Mouse (Mus musculus) cerebellum, adult 9-11 months (tissue): ENCODE results near the gene Il4ra.

Experiments used
- DNase-seq: peaks from one replicate; pipeline ENCODE4 v3.0.0; 2022

Il4ra gene

DNA sequence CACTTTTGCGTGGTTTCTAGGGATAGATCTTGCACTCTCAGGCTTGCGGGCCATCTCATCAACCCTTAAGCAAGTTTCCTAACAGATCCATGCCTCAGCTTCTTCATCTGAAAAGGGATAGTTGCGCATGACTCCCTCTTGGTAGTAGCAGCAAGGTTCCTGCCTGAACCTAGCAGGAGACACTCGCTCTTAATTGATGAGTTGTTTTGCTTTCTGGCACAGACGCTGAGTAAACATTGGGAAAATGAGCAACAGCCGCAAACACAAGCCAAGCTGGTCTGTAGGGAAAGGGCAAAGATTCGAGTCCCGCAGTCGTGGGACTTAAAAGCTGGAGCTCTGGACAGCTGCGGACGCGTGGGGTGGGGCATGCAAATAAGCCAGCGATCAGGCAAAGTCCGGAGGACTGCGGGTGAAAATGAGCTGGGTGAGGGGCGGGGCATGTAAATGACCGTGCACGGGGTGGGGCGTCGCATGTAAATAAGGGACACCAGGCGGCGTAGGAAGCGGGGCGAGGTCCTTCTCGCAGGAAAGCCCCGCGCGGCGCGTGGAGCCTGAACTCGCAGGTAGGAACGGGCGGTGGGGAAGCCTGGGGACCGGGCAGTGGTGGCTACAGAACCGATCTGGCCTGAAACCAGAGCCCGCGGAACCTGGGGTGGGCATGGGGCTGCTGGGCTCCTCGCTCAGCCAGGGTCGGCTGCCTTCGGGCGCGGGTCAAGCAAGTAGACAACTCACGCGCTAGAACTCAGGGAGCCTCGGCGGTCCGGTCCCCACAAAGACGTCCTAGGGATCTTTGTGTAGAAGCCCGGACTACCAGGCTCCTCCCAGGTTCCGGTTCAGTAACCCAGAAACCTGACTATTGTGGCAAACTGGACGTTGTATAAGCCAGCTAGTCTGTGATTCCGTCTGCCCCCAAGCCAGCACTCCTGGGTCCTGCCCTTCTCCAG, at the start of gene Il4ra:
Gene Il4ra (plus strand): TSS at position 355 of the 944 bp plus-strand sequence.
- DNase-seq = peak; percentile 50

DNA sequence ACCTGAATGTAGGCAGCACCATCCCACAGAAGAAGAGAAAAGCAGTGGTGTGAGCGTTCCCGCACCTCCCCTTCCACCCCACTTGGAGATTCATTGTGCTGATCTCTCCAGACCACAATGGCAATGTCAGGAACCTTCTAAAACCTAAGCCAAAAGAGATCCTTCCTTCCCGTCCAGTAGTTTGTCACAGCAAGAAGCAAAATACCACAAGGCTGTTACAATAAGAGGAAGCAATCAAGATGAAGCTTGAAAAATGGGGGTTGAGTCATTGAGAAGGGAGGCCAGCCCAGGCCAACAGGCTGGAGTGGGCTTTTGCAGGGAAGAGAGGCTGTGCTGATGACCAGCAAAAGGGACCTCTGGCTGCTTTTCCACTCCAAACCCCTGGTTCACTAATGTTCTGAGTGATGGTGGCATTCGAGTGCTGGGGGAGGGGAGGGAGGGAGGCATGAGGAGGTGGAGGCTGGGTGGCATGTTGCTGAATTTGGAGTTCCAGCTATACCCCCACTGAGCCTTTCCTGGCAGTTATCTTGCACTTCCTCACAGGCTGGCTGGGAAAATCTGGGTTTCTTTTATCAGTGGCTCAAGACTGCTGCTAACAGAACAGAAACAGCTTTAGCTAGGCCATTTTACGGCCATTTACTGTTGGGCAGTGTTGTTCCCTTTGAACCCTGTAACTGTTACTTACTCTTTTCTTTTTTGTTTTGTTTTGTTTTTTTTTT, 48.4 kb upstream of the Il4ra start:
- DNase-seq = no peak

DNA sequence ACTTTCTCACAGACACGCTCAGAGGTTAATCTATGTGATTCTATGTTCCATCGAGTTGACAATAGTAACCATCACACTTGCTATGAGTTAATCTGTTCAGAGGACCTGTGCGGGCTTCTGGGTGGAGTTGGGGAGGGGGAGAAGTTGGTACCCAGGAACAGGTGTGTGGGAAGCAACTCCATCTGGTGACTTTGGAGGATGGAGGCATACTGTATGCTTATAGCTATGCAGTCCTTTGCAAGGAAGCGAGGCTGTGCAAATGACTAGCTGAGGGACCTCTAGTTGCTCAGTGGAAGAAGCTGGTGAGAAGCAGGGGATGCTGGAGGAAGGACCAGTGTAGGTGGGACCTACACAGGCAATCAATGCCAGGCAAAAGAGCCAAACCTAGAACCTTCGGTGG, 47.3 kb upstream of the Il4ra start:
- DNase-seq = no peak

DNA sequence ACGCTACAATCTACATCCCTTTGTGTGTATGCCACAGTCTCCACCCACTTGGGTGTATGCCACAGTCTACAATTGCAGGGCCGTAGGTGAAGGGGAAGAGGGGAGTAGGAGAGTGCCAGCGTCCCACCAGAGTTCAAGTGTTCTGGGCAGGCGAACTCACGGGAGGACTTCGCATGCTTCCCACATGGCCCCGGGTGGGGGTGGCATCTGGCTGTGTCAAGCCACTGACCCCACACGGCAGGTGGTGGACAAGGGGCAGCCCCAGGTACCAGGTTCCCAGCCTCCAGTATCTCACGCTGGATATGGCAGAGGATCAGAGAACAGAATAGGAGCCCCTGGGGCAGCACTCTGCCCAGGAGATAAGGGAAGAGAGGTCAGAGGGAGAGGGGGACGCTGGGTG, 46.4 kb upstream of the Il4ra start:
- DNase-seq = no peak

DNA sequence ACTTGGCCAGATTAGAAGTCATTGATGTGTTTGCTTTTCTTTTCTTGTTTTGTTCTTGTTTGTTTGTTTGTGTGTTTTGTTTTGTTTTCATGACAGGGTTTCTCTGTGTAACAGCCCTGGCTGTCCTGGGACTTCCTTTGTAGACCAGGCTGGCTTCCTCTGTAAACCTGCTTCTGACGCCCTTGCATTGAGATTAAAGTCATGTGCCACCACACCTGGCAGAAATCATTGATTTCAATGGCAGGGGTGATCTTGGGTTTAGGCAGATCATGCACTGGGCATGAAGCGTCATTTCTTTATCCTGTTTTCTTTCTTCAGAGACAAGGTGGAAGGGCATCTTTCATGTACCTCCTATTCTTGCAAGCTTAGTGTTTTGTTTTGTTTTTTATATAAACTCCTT, 44.6 kb upstream of the Il4ra start:
- no peak for DNase-seq

DNA sequence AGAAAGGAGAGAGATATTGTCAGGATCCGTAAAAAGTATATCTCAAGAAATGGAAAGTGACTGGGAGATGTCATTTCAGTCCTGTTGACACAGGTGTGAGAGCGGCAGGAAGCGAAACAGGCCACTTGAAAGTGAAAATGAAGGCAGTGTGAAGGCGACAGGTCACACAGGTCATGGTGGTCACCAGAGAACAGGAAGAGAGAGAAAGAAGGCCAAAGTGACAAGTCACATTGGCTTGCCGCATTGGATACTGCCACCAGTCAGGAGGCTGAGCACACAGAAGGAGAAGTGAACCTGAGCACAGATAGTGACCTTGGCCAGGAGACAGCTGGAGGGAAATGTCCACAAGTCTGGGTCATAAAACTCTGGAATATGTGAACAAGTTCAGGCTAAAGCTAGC, 40.5 kb upstream of the Il4ra start:
- DNase-seq = no peak

DNA sequence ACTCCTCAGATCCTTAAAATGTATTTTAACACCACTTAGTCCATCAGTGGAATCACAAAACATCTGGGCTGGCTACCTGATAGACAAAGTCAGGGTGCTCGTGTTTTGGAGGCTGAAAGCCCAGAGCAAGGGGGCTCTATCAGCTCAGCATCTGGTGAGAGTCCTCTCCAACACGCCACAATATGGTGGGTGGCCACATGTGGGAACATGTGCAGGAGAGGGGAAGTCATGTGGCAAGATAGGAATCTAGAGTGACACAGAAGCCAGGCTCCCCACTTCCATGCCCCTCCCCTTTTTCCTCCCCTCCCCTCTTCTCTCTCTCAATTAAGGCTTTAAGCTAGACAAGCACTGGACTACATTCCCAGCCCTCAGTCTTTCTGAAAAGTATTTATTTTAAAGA, 40.1 kb upstream of the Il4ra start:
- no peak for DNase-seq

DNA sequence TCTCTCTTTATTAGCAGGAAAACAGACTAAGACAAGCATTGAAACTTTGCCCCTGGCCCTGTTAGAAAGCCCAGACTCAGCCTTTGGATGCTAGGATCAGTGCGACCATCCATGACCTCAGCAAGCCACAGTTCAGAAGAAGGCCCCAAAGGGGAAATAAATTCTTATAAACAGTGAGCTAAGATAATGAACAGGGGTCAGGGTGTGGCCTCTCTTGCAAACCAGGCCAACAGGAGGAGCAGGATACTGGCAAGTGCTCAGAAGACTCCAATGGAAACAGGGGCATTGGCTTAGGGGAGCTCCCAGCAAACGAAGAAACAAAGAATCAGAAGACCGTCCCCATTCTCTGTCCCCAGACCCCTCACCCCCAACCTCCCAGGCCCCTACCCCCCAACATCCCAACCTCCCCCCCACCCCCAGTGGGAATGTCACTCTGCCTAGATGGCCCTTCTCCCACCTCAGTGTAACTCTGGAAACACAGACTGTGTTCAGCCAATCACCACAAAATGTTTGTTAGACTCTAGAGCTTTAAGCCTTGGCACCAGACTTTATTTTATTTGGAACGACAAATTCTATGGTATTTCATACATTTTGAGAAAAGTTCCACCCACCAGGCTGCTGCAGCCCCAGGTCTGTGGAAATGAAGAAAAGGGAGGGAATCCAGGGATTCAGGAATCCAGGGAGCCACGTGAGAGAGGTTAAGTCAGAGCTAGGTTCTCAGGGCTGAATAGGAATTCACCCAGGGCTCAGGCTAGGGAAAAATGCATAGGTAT, 36.7 kb upstream of the Il4ra start:
- DNase-seq = no peak

DNA sequence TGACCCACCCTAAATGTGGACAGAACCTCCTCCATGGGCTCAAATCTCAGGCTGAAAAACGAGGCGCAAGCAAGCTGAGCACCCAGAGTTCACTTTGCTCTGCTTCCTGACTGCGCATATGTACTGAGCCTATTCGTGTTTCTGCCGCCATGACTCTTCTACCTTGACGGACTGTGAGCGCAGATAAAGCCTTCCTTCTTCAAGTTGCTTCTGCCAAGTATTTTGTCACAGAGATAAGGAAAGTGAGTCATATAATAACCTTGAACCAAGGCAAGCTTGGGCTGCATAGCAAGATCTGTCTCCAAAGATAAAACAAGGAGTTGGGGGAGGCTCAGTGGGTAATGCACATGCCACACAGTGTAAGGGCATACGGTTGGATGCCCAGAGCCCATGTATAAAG, 35.2 kb upstream of the Il4ra start:
- DNase-seq = no peak

DNA sequence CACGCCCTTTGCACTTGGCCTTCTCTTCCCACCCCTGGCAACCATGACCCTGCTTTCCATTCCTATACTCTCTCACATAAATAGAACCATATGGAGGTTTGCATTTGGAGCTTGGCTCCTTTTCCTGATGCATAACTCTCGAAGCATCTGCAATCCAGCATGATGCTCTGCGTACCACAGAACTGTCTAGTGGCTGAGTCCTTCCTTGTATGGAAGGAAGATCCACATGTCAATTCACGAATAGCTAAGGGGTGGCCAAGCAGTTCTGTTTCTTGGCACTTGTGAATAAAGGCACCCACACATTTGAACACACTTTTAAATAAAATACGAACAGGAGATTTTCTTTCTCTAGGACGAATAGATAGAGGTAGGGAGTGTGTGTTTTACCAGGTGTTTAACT, 34.5 kb upstream of the Il4ra start:
- no peak for DNase-seq

DNA sequence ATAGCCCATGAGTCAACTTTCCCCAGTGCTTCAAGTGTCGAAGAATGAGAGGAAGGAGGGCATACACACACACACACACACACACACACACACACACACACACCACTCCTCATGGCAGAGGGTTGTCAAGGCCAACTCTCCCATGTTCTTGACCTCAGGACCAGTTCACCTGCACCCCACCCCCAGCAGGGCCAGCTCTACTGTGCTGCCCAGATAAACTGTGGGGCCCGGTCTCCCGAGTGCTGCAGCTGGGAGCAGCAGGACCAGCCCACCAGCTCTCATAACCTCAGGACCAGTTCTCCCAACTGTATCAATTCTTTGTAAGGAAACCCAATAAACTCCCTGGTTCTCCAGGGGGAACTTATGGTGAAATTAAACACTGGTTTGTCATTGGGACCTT, 32.2 kb upstream of the Il4ra start:
- DNase-seq = no peak

DNA sequence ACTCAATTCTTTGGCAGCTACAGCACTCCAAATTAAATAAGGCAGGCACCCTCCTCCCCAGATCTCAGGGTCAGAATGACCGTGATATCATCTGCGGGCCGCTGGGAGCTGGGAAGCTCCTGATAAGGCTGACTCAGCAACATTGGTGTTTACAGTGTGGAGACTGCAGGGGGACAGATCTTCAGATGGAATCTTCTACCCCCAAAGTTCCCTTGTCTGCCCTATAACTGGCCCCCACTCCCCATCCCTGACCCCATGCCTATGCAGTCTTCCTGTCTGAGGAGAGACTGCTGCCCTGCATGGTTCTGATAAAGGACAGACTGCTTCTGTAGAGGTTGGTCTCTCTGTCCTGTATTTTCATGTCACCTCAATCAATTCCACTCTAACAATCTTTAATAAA, 28.9 kb upstream of the Il4ra start:
- no peak for DNase-seq

DNA sequence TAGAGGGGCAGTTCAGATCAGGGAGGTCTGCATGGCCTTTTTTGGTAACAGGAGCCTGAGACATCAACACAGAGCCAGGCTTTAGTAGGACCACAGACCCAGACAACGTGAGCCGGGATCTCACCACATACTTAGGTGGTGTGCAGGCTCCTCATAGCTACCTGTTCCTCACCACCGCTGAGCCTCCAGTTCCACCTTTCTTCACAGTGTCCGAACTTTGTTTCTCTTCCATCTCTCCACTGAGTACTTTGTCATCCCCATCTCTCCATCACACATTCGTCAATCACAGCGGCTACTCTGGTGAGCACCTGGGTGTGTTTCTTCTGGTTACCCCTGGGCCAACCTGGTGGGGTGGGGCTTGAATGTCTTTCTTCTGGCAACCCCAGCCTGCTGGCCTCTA, 24.7 kb upstream of the Il4ra start:
- DNase-seq = no peak

DNA sequence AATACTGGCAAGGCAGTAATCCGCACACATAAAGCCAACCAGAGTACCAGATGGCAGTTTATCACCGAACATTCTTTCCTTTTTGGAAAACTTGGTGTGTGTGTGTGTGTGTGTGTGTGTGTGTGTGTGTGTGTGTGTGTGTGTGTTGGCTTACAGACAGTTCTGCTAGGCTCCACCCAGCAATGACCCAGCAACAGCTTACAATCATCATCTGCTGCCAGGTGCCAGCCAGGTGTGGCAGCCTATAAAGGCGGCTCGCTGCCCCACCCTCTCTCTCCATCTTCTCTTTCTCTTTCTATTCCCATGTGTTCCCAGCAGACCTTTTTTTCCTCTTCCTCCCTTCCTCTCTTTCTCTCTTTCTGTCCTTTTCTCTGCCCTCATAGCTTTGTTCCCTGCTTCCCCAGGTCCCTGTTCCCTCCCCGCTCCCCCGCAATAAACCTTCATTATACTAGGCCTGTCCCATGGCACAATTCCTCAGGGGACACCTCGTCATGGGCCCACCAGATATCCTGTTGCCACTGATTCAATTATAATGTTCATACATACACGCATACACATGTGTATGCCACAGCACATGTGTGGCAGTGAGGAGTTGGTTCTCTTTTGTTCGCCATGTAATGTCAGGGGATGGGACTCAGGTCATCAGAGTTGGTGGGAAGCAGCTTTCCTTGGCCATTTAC, 23.9 kb upstream of the Il4ra start:
- DNase-seq = no peak

DNA sequence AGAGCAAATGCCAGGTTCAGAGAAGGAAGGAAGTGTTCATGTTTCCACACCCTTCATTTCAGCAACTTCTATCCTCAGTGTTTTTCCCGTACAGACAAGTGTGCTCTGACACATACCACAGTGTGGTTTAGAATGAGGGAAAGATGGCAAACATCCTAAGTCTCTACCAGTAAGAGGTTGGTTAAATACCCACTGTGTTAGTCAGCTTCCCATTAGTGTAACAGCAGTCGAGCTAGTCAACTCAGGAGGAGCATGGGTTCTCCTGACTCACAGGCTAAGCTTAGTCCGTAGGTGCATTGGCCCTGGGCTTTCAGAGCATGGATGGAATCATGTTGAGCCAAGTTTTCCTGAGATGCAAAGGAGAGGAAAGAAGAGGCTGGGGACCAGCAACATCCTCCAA, 12.6 kb upstream of the Il4ra start:
- no peak for DNase-seq

DNA sequence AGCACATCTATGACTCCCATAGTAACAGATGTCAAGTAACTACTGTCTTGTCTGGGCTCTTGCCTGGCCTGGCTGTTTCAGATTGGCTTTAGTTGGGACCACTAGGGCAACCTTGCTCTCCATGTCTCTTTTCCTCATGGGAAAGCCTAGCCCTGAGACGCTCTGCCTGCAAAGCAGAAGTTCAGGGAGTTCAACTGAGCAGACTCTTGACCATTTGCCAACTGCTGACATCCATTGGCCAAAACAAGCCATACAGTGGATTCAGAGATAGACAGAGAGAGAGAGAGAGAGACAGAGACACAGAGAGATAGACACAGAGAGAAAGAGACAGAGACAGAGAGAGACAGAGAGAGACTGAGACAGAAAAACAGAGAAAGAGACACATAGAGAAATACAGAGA, 10.9 kb upstream of the Il4ra start:
- DNase-seq = no peak

DNA sequence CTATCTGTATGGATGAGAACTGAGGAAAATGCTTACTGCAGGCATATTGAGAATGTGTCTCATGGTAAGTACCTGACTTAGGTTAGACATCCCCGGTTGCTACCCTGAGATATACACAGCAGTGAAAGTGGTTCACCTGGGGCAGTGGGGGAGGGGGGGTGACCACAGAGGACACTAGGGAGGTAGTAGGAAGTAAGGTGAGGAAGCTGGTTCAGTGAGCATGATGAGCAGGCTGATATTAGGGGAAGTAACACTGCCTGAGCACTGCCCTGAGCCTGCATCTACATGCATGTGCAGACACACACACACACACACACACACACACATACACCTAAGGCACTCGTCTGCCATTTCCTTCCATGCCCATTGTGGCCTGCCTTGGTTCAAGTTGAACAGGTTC, 10.1 kb upstream of the Il4ra start:
- DNase-seq = no peak

DNA sequence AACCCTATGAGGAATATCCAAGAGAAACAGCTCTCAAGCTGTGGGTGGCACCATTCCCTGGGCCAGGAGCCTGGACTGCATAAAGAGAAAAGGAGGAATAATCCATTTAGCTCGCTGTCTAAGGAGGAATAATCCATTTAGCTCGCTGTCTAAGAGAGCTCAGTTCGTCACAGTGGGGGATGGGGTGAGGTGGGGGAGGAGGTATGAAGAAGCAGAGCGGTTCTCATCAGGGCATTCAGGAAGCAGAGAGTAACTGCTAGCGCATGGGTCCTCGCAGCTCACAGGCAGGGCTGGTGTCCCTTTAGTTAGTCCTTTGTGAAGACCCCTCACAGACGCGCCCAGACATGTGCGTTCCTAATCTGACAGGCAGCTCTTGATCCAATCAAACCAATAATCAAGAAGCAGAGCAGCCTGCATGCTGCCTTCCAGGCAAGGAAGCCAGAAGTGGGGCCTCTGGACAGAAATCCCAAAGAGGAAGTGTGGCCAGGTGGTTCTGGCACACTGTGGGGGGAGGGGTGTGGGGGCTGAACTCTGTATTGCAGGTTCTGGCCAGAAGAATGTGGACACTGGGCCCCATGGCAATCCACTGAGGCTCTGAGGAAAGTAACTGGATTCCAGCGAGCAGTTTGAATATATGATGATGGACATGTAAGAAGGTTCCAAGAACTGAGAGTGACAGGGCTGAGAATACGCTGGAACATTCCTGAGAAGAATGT, 9.4 kb upstream of the Il4ra start:
- DNase-seq = no peak

DNA sequence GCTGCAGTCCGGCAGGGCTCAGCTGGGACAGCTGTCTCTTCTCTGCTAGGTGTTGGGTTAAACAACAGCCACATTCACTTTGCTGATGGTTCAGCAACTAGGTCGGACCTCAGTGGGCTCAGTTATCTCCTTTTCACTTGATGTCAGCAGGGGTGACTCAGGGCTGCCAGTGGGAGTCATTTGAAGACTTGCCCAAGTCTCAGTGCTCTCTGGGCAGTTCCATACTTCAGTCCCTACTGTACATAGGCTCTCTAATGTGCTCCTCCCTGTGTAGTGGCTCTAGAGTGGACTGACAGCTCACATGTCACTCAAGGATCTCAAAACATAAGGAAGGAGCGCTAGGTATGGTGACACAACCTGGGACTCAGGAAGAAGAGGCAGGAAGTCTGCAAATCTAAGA, 8.4 kb upstream of the Il4ra start:
- no peak for DNase-seq

DNA sequence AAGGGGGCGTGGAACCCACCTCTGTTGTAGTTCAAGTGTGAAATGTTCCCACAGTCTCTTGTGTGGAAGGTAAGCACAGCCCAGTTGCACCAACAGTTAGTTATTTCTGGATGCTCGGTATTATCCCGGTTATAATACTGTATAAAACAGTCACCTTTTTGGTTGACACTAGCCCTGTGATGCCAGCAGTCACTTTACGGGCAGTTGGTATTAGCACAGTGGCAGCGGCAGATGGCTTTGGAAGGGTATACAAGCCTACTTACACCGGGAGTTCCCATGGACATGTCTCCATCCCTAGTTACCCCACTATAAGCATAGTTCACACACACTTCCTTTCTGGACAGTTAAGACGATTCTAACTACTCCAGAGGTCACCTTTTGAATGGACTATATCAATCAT, 6.6 kb upstream of the Il4ra start:
- no peak for DNase-seq

DNA sequence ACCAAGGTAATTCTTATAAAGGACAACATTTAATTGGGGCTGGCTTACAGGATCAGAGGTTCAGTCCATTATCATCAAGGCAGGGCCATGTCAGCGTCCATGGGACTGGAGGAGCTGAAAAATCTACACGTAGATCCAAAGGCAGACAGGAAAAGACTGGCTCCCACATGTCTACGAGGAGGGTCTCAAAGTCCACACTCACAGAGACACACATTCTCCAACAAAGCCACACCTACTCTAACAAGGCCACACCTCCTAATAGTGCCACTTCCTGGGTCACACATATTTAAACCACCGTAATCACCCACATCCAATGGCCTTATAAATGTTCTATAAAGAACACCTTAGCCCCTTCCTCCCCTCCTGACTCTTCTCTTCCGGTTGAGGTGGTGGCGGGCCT, 5.2 kb upstream of the Il4ra start:
- DNase-seq = no peak

DNA sequence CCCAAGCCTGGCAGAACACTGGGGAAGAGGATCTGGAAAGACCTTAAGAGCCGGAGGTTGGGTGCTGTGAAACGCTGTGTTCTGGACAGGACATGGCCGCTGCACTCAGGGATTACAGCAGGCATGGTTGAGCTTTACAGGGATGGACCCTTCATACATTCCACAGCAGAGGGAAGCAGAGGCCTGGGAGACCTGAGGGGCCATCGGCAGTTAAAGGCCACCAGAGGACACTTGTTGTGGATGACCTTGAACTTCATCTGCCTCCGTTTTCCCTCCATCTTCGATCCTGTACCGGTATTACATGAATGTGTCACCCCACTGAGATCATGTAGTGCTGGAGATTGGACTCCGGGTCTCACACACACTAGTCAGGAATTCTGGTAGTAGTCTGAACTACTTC, 2.0 kb upstream of the Il4ra start:
- DNase-seq = no peak
